Mouse (Mus musculus) liver, embryonic 15.5 days (tissue): ENCODE data around the gene Bach2. TPM values are rescaled to one million over a fixed set of nuclear protein-coding genes. Genes with fewer than 3 reads are reported as not detected.

Experiments used
- ATAC-seq: fragments of 200-750 bp; cut with Nextera tagmentation; 2 replicates; pipeline ENCODE4 v1.8.0; 2017; ENCODE audit warnings: moderate number of reproducible peaks, mild to moderate bottlenecking, moderate library complexity; ENCODE audit not compliant: insufficient read depth
- H3K27ac ChIP-seq: fragments of 300-500 bp; sonication (generic); replicated peaks from 2 replicates; pipeline ENCODE4 v1.5.1; 2015; ENCODE audit warnings: mild to moderate bottlenecking, inconsistent platforms
- H3K27me3 ChIP-seq: fragments of 300-500 bp; sonication (generic); 2 replicates; pipeline ENCODE4 v1.6.1; 2015; ENCODE audit warnings: mild to moderate bottlenecking, inconsistent platforms
- H3K36me3 ChIP-seq: fragments of 300-500 bp; sonication (generic); replicated peaks from 2 replicates; pipeline ENCODE4 v1.6.1; 2015; ENCODE audit warnings: moderate library complexity, mild to moderate bottlenecking, inconsistent platforms
- H3K4me1 ChIP-seq: fragments of 300-500 bp; sonication (generic); replicated peaks from 2 replicates; pipeline ENCODE4 v1.6.1; 2015; ENCODE audit warnings: inconsistent platforms
- H3K4me2 ChIP-seq: fragments of 300-500 bp; sonication (generic); 2 replicates; pipeline ENCODE4 v1.6.1; 2015; ENCODE audit warnings: moderate library complexity, mild to moderate bottlenecking, inconsistent platforms
- H3K4me3 ChIP-seq: fragments of 300-500 bp; sonication (generic); replicated peaks from 2 replicates; pipeline ENCODE4 v1.5.1; 2015; ENCODE audit warnings: mild to moderate bottlenecking, inconsistent platforms
- H3K9ac ChIP-seq: fragments of 300-500 bp; sonication (generic); 2 replicates; pipeline ENCODE4 v1.6.1; 2015; ENCODE audit warnings: moderate library complexity, mild to moderate bottlenecking, inconsistent platforms
- H3K9me3 ChIP-seq: fragments of 300-500 bp; sonication (generic); replicated peaks from 2 replicates; pipeline ENCODE4 v1.6.1; 2016; ENCODE audit warnings: inconsistent platforms
- WGBS: fragments of 180-500 bp; shearing (Covaris S2); methylation state at CpG from one replicate; pipeline ENCODE4 v1.1.7; 2015; ENCODE audit warnings: mixed read lengths; ENCODE audit not compliant: insufficient replicate concordance; 5-methylcytosine and 5-hydroxymethylcytosine counted together
- polyA plus RNA-seq: library from polyadenylated mRNA; unstranded; fragments of >200 nt; fragmentation: Nextera tagmentation; extraction: Ambion mirVana; gene quantifications from 2 replicates; pipeline ENCODE4 v1.2.1, GENCODE M21; 2015

Bach2 gene
- polyA plus RNA-seq, 1 experiment from 2014 or later = 1.6 TPM

- no peak overlapping the region for H3K27ac ChIP-seq
- H3K36me3 ChIP-seq = no peaks in the 10 kb centered on the region
- H3K4me2 ChIP-seq = no peak overlapping the region
- H3K9me3 ChIP-seq = no peaks in the 10 kb centered on the region
- H3K4me3 ChIP-seq = no peak overlapping the region
- no peak overlapping the region for H3K9ac ChIP-seq
- 51% methylated on average over 8 of the region's 8 CpGs for WGBS
- no peak for ATAC-seq
- peaks cover 5% of the 10 kb centered on the region; the same call in 1 of the 2 replicates for H3K4me1 ChIP-seq
- H3K27me3 ChIP-seq = no peaks in the 10 kb centered on the region
Measured at GRCm38 (mm10) chr4:32536870-32537508, 298.4 kb downstream of the Bach2 start.

DNA sequence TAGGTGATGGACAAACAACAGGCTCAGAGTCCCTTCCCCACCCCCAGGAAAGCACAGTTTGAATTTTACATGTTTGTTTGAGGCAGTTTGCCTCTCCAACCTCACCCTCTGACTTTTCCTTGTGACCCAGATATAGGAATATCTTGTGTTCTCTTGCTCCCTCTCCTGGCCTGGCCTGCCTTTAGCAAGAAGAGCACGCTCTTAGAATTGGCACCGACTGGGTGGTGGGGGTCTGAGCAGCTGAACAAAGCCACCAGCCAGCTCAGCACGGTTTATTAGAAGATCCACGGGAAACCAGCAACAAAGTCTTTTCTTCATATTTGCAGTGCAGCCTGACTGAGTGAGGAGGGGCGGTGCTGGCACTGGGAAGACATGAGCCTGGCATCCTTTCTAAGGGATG is 299.5 kb downstream of the Bach2 start:
- Histone ChIP-seq H3K4me3 (no peak overlapping the region), H3K9me3 (no peaks in the 10 kb centered on the region), H3K4me1 (peaks cover 5% of the 10 kb centered on the region; the same call in 1 of the 2 replicates), H3K27ac (0 out of 2 replicates have a peak overlapping the region, but pooled peaks have one; percentile 15), H3K4me2 (no peak overlapping the region), H3K9ac (no peak overlapping the region), H3K27me3 (no peaks in the 10 kb centered on the region), H3K36me3 (no peaks in the 10 kb centered on the region)
- 19% methylated on average over 5 of the region's 5 CpGs for WGBS
- ATAC-seq = peak; percentile 65

GRCm38 (mm10) chr4:32538488-32538887 is 299.9 kb downstream of the Bach2 start:
- WGBS = 54% methylated on average over 4 of the region's 4 CpGs
- no peak overlapping the region for H3K9ac ChIP-seq
- no peak overlapping the region for H3K4me2 ChIP-seq
- ATAC-seq = peak; percentile 79
- no peaks in the 10 kb centered on the region for H3K27me3 ChIP-seq
- no peaks in the 10 kb centered on the region for H3K36me3 ChIP-seq
- H3K27ac ChIP-seq = peak overlapping the region; percentile 15; the same call in 1 of the 2 replicates
- H3K9me3 ChIP-seq = no peaks in the 10 kb centered on the region
- H3K4me3 ChIP-seq = no peak overlapping the region
- peaks cover 5% of the 10 kb centered on the region; the same call in 1 of the 2 replicates for H3K4me1 ChIP-seq

DNA sequence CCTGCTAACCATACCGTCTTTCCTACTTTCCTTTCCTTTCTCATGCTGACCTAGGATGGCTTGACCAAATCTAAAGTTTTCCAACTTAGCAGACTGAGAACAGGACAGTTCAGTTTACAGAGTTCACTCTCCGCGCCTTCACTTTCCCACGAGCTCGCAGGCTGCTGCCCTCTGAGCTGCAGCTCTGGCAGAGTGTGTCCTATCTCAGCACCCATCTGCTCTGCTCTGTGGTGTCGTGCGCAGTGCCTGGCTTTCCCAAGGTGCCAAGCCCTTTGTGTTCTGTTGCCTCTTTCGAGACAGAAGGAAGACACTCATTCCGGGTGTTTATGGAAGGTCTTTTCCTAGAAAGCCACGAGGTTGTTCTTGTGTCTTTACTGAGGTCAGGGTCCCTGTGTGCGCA is 300.4 kb downstream of the Bach2 start:
- Histone ChIP-seq H3K27me3 (no peaks in the 10 kb centered on the region), H3K9ac (no peak overlapping the region), H3K4me2 (no peak overlapping the region), H3K4me3 (no peak overlapping the region), H3K4me1 (peaks cover 5% of the 10 kb centered on the region; the same call in 1 of the 2 replicates), H3K27ac (peak overlapping the region; percentile 2; the same call in 1 of the 2 replicates), H3K9me3 (no peaks in the 10 kb centered on the region), H3K36me3 (no peaks in the 10 kb centered on the region)
- ATAC-seq = peak; percentile 35; the same call in 1 of the 2 replicates
- WGBS = 50% methylated on average over 11 of the region's 11 CpGs

- Histone ChIP-seq H3K36me3 (no peaks in the 10 kb centered on the region), H3K4me3 (no peak overlapping the region), H3K4me2 (no peak overlapping the region), H3K27ac (no peak overlapping the region), H3K4me1 (no peaks in the 10 kb centered on the region), H3K27me3 (no peaks in the 10 kb centered on the region), H3K9ac (no peak overlapping the region), H3K9me3 (no peaks in the 10 kb centered on the region)
- no peak for ATAC-seq
- WGBS = 62% methylated on average over 14 of the region's 14 CpGs
Measured at GRCm38 (mm10) chr4:32544821-32545545, 306.4 kb downstream of the Bach2 start.

GRCm38 (mm10) chr4:32545548-32545947 is 306.9 kb downstream of the Bach2 start:
- no peak for ATAC-seq
- no peak overlapping the region for H3K4me2 ChIP-seq
- H3K4me3 ChIP-seq = no peak overlapping the region
- no peaks in the 10 kb centered on the region for H3K36me3 ChIP-seq
- no peaks in the 10 kb centered on the region for H3K4me1 ChIP-seq
- H3K27ac ChIP-seq = no peak overlapping the region
- no peaks in the 10 kb centered on the region for H3K27me3 ChIP-seq
- H3K9ac ChIP-seq = no peak overlapping the region
- 36% methylated on average over 4 of the region's 4 CpGs for WGBS
- no peaks in the 10 kb centered on the region for H3K9me3 ChIP-seq

DNA sequence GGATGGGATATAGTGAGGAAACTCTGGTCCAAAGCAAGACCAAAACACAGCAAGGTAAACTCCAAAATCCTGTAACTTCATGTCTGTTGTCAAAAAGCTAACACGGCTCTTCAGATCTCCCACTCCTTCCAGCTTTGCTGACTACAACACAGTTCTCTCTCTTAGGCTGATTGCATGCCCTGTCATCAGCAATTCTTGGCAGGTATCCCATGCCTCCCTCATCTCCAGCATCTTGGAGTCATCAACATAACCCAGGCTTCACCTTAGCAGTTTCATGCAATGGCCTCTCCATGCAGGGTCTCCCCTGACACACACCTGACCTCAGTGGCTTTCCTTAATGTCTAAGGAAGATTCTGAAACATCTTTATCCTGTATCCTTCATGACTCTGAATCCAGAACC is 310.5 kb downstream of the Bach2 start:
- H3K9ac ChIP-seq = no peak overlapping the region
- H3K9me3 ChIP-seq = no peaks in the 10 kb centered on the region
- no peak overlapping the region for H3K4me2 ChIP-seq
- H3K27me3 ChIP-seq = no peaks in the 10 kb centered on the region
- no peak overlapping the region for H3K27ac ChIP-seq
- ATAC-seq = no peak
- H3K4me1 ChIP-seq = no peaks in the 10 kb centered on the region
- no peak overlapping the region for H3K4me3 ChIP-seq
- WGBS = 59% methylated on average over 1 of the region's 1 CpGs
- H3K36me3 ChIP-seq = no peaks in the 10 kb centered on the region

DNA sequence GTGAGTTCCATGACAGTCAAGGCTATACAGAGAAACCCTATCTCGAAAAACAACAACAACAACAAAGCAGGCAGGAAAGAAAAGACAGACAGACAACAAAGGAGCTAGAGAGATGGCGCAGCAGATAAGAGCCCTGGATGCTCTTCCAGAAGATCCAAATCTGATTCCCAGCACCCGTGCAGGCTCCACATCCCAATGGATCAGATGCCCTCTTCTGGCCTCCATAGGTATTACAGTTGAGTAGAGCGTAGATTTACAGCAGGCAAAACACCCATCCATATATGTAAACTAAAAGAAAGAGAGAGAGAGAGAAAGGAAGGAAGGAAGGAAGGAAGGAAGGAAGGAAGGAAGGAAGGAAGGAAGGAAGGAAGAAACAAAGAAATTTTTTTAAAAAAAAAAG is 312.7 kb downstream of the Bach2 start:
- ATAC-seq = no peak
- H3K27me3 ChIP-seq = no peaks in the 10 kb centered on the region
- H3K9me3 ChIP-seq = no peaks in the 10 kb centered on the region
- no peak overlapping the region for H3K9ac ChIP-seq
- no peak overlapping the region for H3K4me2 ChIP-seq
- 50% methylated on average over 4 of the region's 4 CpGs for whole genome bisulfite sequencing
- H3K36me3 ChIP-seq = no peaks in the 10 kb centered on the region
- no peak overlapping the region for H3K27ac ChIP-seq
- H3K4me1 ChIP-seq = no peaks in the 10 kb centered on the region
- H3K4me3 ChIP-seq = no peak overlapping the region

GRCm38 (mm10) chr4:32555506-32555905 is 316.9 kb downstream of the Bach2 start:
- Histone ChIP-seq H3K4me1 (0 out of 2 replicates have a peak, but pooled peaks cover 3% of the 10 kb centered on the region), H3K36me3 (no peaks in the 10 kb centered on the region), H3K27me3 (no peaks in the 10 kb centered on the region), H3K4me3 (no peak overlapping the region), H3K9ac (no peak overlapping the region), H3K27ac (no peak overlapping the region), H3K4me2 (no peak overlapping the region), H3K9me3 (no peaks in the 10 kb centered on the region)
- ATAC-seq = no peak
- WGBS = 68% methylated on average over 7 of the region's 7 CpGs

- no peak for ATAC-seq
- no peak overlapping the region for H3K4me3 ChIP-seq
- 0 out of 2 replicates have a peak overlapping the region, but pooled peaks have one; percentile 3 for H3K27ac ChIP-seq
- no peaks in the 10 kb centered on the region for H3K9me3 ChIP-seq
- no peak overlapping the region for H3K9ac ChIP-seq
- H3K4me2 ChIP-seq = no peak overlapping the region
- H3K27me3 ChIP-seq = no peaks in the 10 kb centered on the region
- peaks cover 26% of the 10 kb centered on the region for H3K4me1 ChIP-seq
- 36% methylated on average over 6 of the region's 6 CpGs for WGBS
- H3K36me3 ChIP-seq = no peaks in the 10 kb centered on the region
Measured at GRCm38 (mm10) chr4:32560246-32560645, 321.6 kb downstream of the Bach2 start.

DNA sequence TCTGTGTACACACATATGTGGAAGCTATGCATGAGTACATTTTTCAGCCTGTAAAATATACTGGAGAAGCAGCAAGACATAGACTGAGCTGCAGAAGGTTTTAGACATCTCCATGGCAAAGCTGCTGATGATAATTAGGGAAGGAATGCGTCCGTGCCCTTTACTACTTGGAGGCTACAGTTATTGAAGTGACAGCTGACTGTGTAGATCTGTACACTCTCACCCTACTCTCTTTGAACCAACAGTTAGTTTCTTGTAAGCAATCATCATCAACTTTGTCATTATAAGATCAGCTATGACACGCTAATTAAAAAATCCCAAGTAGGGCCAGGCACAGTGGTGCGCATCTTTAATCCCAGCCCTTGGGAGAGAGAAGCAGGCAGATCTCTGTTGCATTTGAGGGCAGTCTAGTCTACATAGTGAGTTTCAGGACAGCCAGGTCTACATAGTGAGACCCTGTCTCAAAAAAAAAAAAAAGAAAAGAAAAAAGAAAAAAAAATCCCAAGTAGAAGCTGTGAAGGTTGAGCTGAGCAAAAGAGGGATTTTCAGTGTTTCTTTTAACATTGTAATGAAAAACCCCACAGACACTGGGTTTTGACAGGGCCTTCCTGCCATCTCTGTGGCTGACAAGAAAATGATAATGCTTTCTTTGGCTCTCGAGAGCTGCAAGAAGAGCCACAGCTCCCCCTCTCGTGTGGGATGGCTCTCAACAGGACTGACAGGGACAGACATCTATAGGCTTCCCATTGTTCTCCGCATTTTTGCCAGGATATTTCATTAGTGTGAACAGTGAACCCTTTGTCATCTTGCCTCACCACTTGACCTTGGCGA is 322.3 kb downstream of the Bach2 start:
- Histone ChIP-seq H3K4me3 (no peak overlapping the region), H3K4me2 (no peak overlapping the region), H3K27ac (peak overlapping the region; percentile 42; the same call in 1 of the 2 replicates), H3K36me3 (no peaks in the 10 kb centered on the region), H3K9ac (no peak overlapping the region), H3K27me3 (no peaks in the 10 kb centered on the region), H3K9me3 (no peaks in the 10 kb centered on the region), H3K4me1 (peaks cover 26% of the 10 kb centered on the region)
- 57% methylated on average over 8 of the region's 8 CpGs for WGBS
- no peak for ATAC-seq
